Mouse (Mus musculus): ENCODE data around the gene Cysrt1.

DNA sequence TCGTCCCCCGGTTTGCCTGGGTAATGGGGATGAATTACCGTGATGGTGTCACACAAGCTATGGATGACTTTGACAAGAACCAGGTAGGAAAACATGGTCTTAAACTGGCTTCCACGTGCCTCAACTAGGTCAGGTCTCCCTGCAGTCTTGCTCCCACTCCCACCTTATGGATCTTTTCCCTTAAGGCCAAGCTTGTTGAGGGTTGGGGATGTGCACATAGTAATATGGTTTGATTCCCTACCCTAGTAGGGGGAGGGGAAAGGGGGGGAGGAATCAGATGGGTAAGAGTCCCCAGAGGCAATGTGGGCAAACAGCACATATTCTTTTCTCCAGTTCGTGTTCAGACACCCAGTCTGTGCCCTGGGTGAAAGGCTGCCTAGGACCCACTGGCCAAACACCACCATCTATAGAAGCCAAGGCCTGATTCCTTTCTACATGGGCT lies 20.9 kb downstream of the Cysrt1 start:
- TF ChIP-seq NANOG (IDR thresholded peaks at IDR 0.05; ENCODE audit: borderline replicate concordance, low read length) (no peak), CTCF (conservative IDR thresholded peaks at IDR 0.05; ENCODE audit: low read length) (no peak), POU5F1 (IDR thresholded peaks at IDR 0.05; ENCODE audit: borderline replicate concordance, low read length) (no peak)
